Mouse (Mus musculus) forebrain, embryonic 13.5 days (tissue): Measurements from ENCODE around the gene Oas1f. TPM values are rescaled to one million over a fixed set of nuclear protein-coding genes. Genes with fewer than 3 reads are reported as not detected.
"Not testable (repeated sequence)": the region's sequence is repeated elsewhere in the genome, so short reads cannot be mapped to it uniquely, and the experiment has no call there.

Source experiments
- ATAC-seq: fragments of 200-750 bp; cut with Nextera tagmentation; 2 replicates; pipeline ENCODE4 v1.8.0; 2017
- H3K27ac ChIP-seq: fragments of 300-500 bp; sonication (generic); 2 replicates; pipeline ENCODE4 v1.5.1; 2015; ENCODE audit warnings: inconsistent platforms, mild to moderate bottlenecking, moderate library complexity
- H3K27me3 ChIP-seq: fragments of 300-500 bp; sonication (generic); 2 replicates; pipeline ENCODE4 v1.6.1; 2015; ENCODE audit warnings: mild to moderate bottlenecking, inconsistent platforms
- H3K36me3 ChIP-seq: fragments of 300-500 bp; sonication (generic); 2 replicates; pipeline ENCODE4 v1.6.1; 2015; ENCODE audit warnings: mild to moderate bottlenecking, inconsistent platforms; ENCODE audit not compliant: poor library complexity, severe bottlenecking
- H3K4me1 ChIP-seq: fragments of 300-500 bp; sonication (generic); 2 replicates; pipeline ENCODE4 v1.6.1; 2015; ENCODE audit warnings: inconsistent platforms
- H3K4me2 ChIP-seq: fragments of 300-500 bp; sonication (generic); 2 replicates; pipeline ENCODE4 v1.6.1; 2015; ENCODE audit warnings: inconsistent platforms, mild to moderate bottlenecking, moderate library complexity
- H3K4me3 ChIP-seq: fragments of 300-500 bp; sonication (generic); 2 replicates; pipeline ENCODE4 v1.5.1; 2015; ENCODE audit warnings: mild to moderate bottlenecking, inconsistent platforms
- H3K9ac ChIP-seq: fragments of 300-500 bp; sonication (generic); 2 replicates; pipeline ENCODE4 v1.6.1; 2015; ENCODE audit warnings: mild to moderate bottlenecking, inconsistent platforms
- H3K9me3 ChIP-seq: fragments of 300-500 bp; sonication (generic); replicated peaks from 2 replicates; pipeline ENCODE4 v1.6.1; 2016; ENCODE audit warnings: inconsistent platforms
- WGBS: fragments of 180-500 bp; shearing (Covaris S2); methylation state at CpG from one replicate; pipeline ENCODE4 v1.1.7; 2015; 5-methylcytosine and 5-hydroxymethylcytosine counted together
- polyA plus RNA-seq: library from polyadenylated mRNA; unstranded; fragments of >200 nt; fragmentation: Nextera tagmentation; extraction: Ambion mirVana; gene quantifications from 2 replicates; pipeline ENCODE4 v1.2.1, GENCODE M21; 2015

The Oas1f gene
- not detected in 2 replicates for polyA plus RNA-seq

- Histone ChIP-seq H3K27ac (no peak within 1 kb of the TSS), H3K4me1 (no peaks in the 10 kb centered on the region), H3K4me3 (no peak within 1 kb of the TSS), H3K4me2 (no peak within 1 kb of the TSS), H3K27me3 (no peaks in the 10 kb centered on the region), H3K9me3 (no peaks in the 10 kb centered on the region), H3K9ac (no peak within 1 kb of the TSS), H3K36me3 (no peaks in the 10 kb centered on the region)
- ATAC-seq, result no peak
- WGBS, result 87% methylated on average over 4 of the region's 4 CpGs
These were observed at the start of gene Oas1f for GRCm38 (mm10) chr5:120847067-120847466. Oas1f (plus strand) TSS chr5:120847367.

GRCm38 (mm10) chr5:120798147-120798546 lies 49.0 kb upstream of the Oas1f start:
- H3K27me3 ChIP-seq, H3K9me3 ChIP-seq, H3K4me1 ChIP-seq, H3K36me3 ChIP-seq, H3K4me3 ChIP-seq, H3K9ac ChIP-seq, H3K4me2 ChIP-seq, H3K27ac ChIP-seq, ATAC-seq: not testable (repeated sequence)
- WGBS, result 82% methylated on average over 5 of the region's 5 CpGs

- H3K4me3 ChIP-seq, H3K4me1 ChIP-seq, ATAC-seq, H3K36me3 ChIP-seq, H3K9me3 ChIP-seq, H3K9ac ChIP-seq, H3K27ac ChIP-seq, H3K4me2 ChIP-seq, H3K27me3 ChIP-seq: not testable (repeated sequence)
- 63% methylated on average over 2 of the region's 2 CpGs for WGBS
These were observed 48.2 kb upstream of the Oas1f start for GRCm38 (mm10) chr5:120798943-120799342.

DNA sequence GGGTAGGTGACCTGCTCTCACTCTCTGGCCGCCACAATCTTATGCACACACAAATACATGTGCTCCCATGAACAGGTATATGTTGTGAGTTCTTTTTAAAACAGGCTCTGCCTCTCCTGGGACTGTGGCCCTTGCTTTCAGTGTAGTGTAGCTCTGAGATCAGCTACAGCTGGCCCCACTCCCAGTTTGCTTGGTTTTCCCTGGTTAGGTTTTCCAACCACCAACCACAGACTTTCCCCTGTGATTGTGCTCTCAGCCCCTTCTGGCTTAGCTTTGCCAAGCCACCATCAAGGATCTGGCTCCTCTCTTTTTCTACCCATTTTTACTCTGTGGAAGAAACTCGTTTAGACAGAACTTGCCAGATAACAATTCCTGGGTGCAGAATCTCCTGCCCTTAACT lies 43.6 kb upstream of the Oas1f start:
- ATAC-seq, result no peak
- WGBS, result 75% methylated on average over 2 of the region's 2 CpGs
- Histone ChIP-seq H3K27me3 (no peaks in the 10 kb centered on the region), H3K4me3 (no peak overlapping the region), H3K27ac (no peak overlapping the region), H3K36me3 (no peaks in the 10 kb centered on the region), H3K9ac (no peak overlapping the region), H3K9me3 (no peaks in the 10 kb centered on the region), H3K4me1 (no peaks in the 10 kb centered on the region), H3K4me2 (no peak overlapping the region)

DNA sequence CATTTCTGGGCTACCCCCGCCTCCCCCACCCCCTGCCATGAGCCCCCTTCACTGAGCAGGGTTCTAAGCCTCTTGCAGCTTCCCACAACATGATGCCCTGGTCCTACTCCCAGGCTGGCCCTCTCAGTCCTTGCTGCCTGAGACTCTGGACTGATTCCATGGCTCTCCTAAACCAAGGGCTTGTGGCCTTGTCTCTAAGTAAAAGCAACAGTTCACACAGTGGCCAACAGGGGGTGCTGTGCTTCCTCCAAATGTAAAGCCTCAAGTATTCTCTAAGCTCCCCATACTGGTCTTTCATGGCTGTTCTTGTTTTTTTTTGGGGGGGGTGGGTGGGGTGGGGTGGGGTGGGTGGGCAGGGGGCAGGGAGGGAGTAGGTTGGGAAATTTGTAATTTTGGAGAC lies 40.7 kb upstream of the Oas1f start:
- Histone ChIP-seq H3K27ac (no peak overlapping the region), H3K4me2 (no peak overlapping the region), H3K4me3 (no peak overlapping the region), H3K27me3 (no peaks in the 10 kb centered on the region), H3K36me3 (no peaks in the 10 kb centered on the region), H3K4me1 (no peaks in the 10 kb centered on the region), H3K9me3 (no peaks in the 10 kb centered on the region), H3K9ac (no peak overlapping the region)
- WGBS, result 78% methylated on average over 1 of the region's 1 CpGs
- ATAC-seq, result no peak

GRCm38 (mm10) chr5:120809171-120809570 lies 38.0 kb upstream of the Oas1f start:
- Histone ChIP-seq H3K27me3 (no peaks in the 10 kb centered on the region), H3K9me3 (no peaks in the 10 kb centered on the region), H3K4me3 (no peak overlapping the region), H3K27ac (no peak overlapping the region), H3K4me2 (no peak overlapping the region), H3K36me3 (no peaks in the 10 kb centered on the region), H3K9ac (no peak overlapping the region), H3K4me1 (peaks cover 4% of the 10 kb centered on the region)
- no peak for ATAC-seq
- WGBS, result 31% methylated on average over 6 of the region's 6 CpGs

DNA sequence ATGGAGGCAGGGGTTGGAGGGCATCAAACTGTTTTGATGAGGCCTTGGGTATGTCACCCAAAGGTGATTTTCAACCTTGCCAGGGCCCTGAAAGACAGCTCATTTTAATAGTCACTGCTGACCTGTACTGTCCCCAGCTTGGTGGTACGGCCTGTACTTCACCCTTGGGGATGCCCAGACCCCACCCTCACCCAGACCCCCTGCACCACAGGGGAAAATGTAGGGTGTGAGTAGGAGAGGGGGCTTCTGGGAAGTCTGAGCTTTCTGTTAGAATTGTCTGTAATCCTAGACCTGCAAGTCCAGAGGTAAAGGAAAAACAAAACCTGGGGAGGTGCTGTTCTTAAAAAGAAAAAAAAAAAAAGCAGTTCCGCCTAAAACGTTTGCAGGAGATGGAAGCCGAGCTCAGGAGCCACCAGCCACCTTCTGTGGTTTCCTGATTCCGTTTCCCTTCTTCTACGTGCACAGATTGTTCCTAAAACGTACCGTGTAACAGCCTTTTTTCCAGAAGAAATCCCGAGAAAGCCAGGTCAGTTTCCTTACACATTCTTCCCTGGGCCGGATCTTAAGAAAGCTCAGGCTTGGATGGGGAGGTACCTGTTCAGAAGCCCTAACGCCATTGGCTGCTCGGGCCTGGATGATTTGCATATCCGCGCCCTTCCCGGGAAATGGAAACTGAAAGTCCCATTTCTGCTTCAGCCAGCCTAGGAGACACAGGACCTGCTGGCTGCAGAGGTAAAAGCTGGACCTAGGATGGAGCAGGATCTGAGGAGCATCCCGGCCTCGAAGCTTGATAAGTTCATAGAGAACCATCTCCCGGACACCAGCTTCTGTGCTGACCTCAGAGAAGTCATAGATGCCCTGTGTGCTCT lies 35.0 kb upstream of the Oas1f start, which contains the start of gene Oas1c:
Oas1c (minus strand) TSS at position 564 of the 869 bp plus-strand sequence.
- peak within 1 kb of the TSS; percentile 50 for H3K9ac ChIP-seq
- H3K27ac ChIP-seq, result 0 out of 2 replicates have a peak within 1 kb of the TSS, but pooled peaks have one; percentile 11
- H3K4me3 ChIP-seq, result peak within 1 kb of the TSS; percentile 28
- H3K4me1 ChIP-seq, result peaks cover 4% of the 10 kb centered on the region
- no peaks in the 10 kb centered on the region for H3K9me3 ChIP-seq
- peak within 1 kb of the TSS; percentile 58 for H3K4me2 ChIP-seq
- no peaks in the 10 kb centered on the region for H3K36me3 ChIP-seq
- peak; percentile 83 for ATAC-seq
- H3K27me3 ChIP-seq, result no peaks in the 10 kb centered on the region
- 7% methylated on average over 18 of the region's 18 CpGs for WGBS

- Histone ChIP-seq H3K36me3 (no peaks in the 10 kb centered on the region), H3K27ac (no peak overlapping the region), H3K9ac (no peak overlapping the region; the same call in 1 of the 2 replicates), H3K9me3 (no peaks in the 10 kb centered on the region), H3K4me2 (peak overlapping the region; percentile 58; the same call in 1 of the 2 replicates), H3K4me1 (peaks cover 4% of the 10 kb centered on the region), H3K4me3 (no peak overlapping the region), H3K27me3 (no peaks in the 10 kb centered on the region)
- ATAC-seq, result no peak
- 86% methylated on average over 6 of the region's 6 CpGs for WGBS
These were observed 34.1 kb upstream of the Oas1f start for GRCm38 (mm10) chr5:120813023-120813422.

- H3K4me1 ChIP-seq, result peaks cover 4% of the 10 kb centered on the region
- no peak overlapping the region for H3K9ac ChIP-seq
- H3K4me3 ChIP-seq, result no peak overlapping the region
- WGBS, result 68% methylated on average over 3 of the region's 3 CpGs
- no peak overlapping the region for H3K4me2 ChIP-seq
- no peak overlapping the region for H3K27ac ChIP-seq
- ATAC-seq, result no peak
- no peaks in the 10 kb centered on the region for H3K36me3 ChIP-seq
- peaks cover 20% of the 10 kb centered on the region for H3K9me3 ChIP-seq
- no peaks in the 10 kb centered on the region for H3K27me3 ChIP-seq
These were observed 31.2 kb upstream of the Oas1f start for GRCm38 (mm10) chr5:120815949-120816348.

GRCm38 (mm10) chr5:120818999-120819398 lies 28.2 kb upstream of the Oas1f start:
- Histone ChIP-seq H3K27ac (no peak overlapping the region), H3K36me3 (no peaks in the 10 kb centered on the region), H3K27me3 (no peaks in the 10 kb centered on the region), H3K4me3 (no peak overlapping the region), H3K4me2 (no peak overlapping the region), H3K9ac (no peak overlapping the region), H3K4me1 (no peaks in the 10 kb centered on the region), H3K9me3 (peaks cover 23% of the 10 kb centered on the region)
- no peak for ATAC-seq

DNA sequence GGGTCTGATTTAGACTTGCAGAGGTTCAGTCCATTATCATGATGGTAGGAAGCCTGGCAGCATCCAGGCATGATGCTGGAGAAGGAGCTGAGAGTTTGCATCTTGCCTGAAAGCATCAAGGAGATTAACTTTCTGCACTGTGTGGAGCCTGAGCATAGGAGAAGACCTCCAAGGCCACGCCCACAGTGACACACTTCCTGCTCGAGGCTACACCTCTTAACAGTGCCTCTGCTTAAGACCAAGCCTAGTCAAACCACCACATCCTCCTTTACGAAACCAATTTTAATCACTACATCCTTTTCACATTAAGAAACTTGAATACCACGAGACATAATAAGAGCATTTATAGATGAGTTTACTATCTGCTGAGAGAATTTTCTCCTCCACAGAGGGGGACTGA lies 16.1 kb upstream of the Oas1f start:
- 85% methylated on average over 4 of the region's 4 CpGs for WGBS
- ATAC-seq, result no peak
- H3K4me2 ChIP-seq, result no peak overlapping the region
- peaks cover 13% of the 10 kb centered on the region for H3K4me1 ChIP-seq
- H3K36me3 ChIP-seq, result no peaks in the 10 kb centered on the region
- no peak overlapping the region for H3K9ac ChIP-seq
- no peak overlapping the region for H3K4me3 ChIP-seq
- H3K27me3 ChIP-seq, result no peaks in the 10 kb centered on the region
- no peak overlapping the region for H3K27ac ChIP-seq
- H3K9me3 ChIP-seq, result no peaks in the 10 kb centered on the region

- peaks cover 13% of the 10 kb centered on the region for H3K4me1 ChIP-seq
- no peaks in the 10 kb centered on the region for H3K36me3 ChIP-seq
- 7% methylated on average over 17 of the region's 17 CpGs for WGBS
- H3K4me2 ChIP-seq, result peak overlapping the region; percentile 43
- H3K27ac ChIP-seq, result no peak overlapping the region
- H3K9ac ChIP-seq, result 0 out of 2 replicates have a peak overlapping the region, but pooled peaks have one; percentile 40
- no peaks in the 10 kb centered on the region for H3K9me3 ChIP-seq
- no peaks in the 10 kb centered on the region for H3K27me3 ChIP-seq
- no peak overlapping the region for H3K4me3 ChIP-seq
- ATAC-seq, result no peak
These were observed 13.6 kb upstream of the Oas1f start for GRCm38 (mm10) chr5:120833335-120834280.
